Mouse (Mus musculus) intestine, postnatal 0 days (tissue): ENCODE results near the gene Vti1a. TPM values are rescaled to one million over a fixed set of nuclear protein-coding genes. Genes with fewer than 3 reads are reported as not detected.

Experiments
- ATAC-seq: fragments of 200-750 bp; cut with Nextera tagmentation; 2 replicates; pipeline ENCODE4 v1.8.0; 2017; ENCODE audit warnings: mild to moderate bottlenecking, moderate TSS enrichment, moderate library complexity
- H3K27ac ChIP-seq: fragments of 300-500 bp; sonication (generic); 2 replicates; pipeline ENCODE4 v1.5.1; 2014; ENCODE audit warnings: mild to moderate bottlenecking, low read depth, low read length, moderate library complexity
- H3K27me3 ChIP-seq: fragments of 300-500 bp; sonication (generic); replicated peaks from 2 replicates; pipeline ENCODE4 v1.6.1; 2014; ENCODE audit warnings: low read length, mixed read lengths; ENCODE audit not compliant: control insufficient read depth, insufficient read depth
- H3K36me3 ChIP-seq: fragments of 300-500 bp; sonication (generic); 2 replicates; pipeline ENCODE4 v1.6.1; 2014; ENCODE audit warnings: mild to moderate bottlenecking, moderate library complexity; ENCODE audit not compliant: control insufficient read depth, insufficient read depth
- H3K4me1 ChIP-seq: fragments of 300-500 bp; sonication (generic); replicated peaks from 2 replicates; pipeline ENCODE4 v1.6.1; 2014; ENCODE audit warnings: antibody characterized with exemption, low read length, mixed read lengths; ENCODE audit not compliant: control insufficient read depth, insufficient read depth
- H3K4me2 ChIP-seq: fragments of 300-500 bp; sonication (generic); replicated peaks from 2 replicates; pipeline ENCODE4 v1.6.1; 2014; ENCODE audit warnings: low read depth, mild to moderate bottlenecking, moderate library complexity
- H3K4me3 ChIP-seq: fragments of 300-500 bp; sonication (generic); 2 replicates; pipeline ENCODE4 v1.5.1; 2014; ENCODE audit warnings: low read depth, low read length
- H3K9ac ChIP-seq: fragments of 300-500 bp; sonication (generic); 2 replicates; pipeline ENCODE4 v1.6.1; 2014; ENCODE audit warnings: mild to moderate bottlenecking, low read depth, low read length
- H3K9me3 ChIP-seq: fragments of 300-500 bp; sonication (generic); 2 replicates; pipeline ENCODE4 v1.6.1; 2016; ENCODE audit warnings: mixed run types; ENCODE audit not compliant: control insufficient read depth
- CTCF ChIP-seq: sonication (generic); IDR thresholded peaks from 2 replicates; pipeline ENCODE4 v1.5.1; 2016; ENCODE audit warnings: low read depth, mild to moderate bottlenecking, control low read depth, antibody characterized with exemption, moderate library complexity
- WGBS: fragments of 180-500 bp; shearing (Covaris S2); extraction: QIAGEN DNeasy Blood & Tissue Kit; methylation state at CpG from one replicate; pipeline ENCODE4 v1.1.7; 2014; 5-methylcytosine and 5-hydroxymethylcytosine counted together
- polyA plus RNA-seq: library from polyadenylated mRNA; unstranded; fragments of >200 nt; fragmentation: Nextera tagmentation; extraction: Ambion mirVana; gene quantifications from 2 replicates; pipeline ENCODE4 v1.2.1, GENCODE M21; 2015

Vti1a gene
- polyA plus RNA-seq, 1 experiment from 2014 or later, result 21.3 TPM

DNA sequence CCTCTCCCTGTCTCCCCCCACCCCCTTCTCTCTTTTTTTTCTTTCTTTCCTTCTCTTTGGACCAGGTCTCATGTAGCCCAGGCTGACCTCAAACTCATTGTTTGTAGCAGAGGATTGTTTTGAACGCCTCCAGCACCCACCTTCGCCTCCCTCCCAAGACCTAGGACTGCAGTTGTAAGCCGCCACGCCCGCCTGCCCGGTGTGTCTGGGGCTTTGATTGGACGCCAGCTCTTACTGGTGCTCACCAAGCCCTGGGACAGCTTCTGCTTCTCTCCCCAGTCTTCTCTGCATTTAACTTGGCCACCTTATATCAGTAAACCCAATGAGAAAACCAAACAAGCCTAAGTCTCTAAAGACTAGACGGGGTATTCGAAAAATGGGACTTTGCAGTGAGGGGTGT, 238.6 kb downstream of the Vti1a start:
- no peaks in the 10 kb centered on the region for H3K36me3 ChIP-seq
- no peaks in the 10 kb centered on the region for H3K27me3 ChIP-seq
- no peak overlapping the region for H3K4me2 ChIP-seq
- TF ChIP-seq CTCF, result no peak
- ATAC-seq, result no peak
- no peaks in the 10 kb centered on the region; the same call in 1 of the 2 replicates for H3K4me1 ChIP-seq
- H3K4me3 ChIP-seq, result no peak overlapping the region
- no peaks in the 10 kb centered on the region for H3K9me3 ChIP-seq
- H3K27ac ChIP-seq, result no peak overlapping the region
- H3K9ac ChIP-seq, result no peak overlapping the region
- 72% methylated on average over 9 of the region's 9 CpGs for WGBS

DNA sequence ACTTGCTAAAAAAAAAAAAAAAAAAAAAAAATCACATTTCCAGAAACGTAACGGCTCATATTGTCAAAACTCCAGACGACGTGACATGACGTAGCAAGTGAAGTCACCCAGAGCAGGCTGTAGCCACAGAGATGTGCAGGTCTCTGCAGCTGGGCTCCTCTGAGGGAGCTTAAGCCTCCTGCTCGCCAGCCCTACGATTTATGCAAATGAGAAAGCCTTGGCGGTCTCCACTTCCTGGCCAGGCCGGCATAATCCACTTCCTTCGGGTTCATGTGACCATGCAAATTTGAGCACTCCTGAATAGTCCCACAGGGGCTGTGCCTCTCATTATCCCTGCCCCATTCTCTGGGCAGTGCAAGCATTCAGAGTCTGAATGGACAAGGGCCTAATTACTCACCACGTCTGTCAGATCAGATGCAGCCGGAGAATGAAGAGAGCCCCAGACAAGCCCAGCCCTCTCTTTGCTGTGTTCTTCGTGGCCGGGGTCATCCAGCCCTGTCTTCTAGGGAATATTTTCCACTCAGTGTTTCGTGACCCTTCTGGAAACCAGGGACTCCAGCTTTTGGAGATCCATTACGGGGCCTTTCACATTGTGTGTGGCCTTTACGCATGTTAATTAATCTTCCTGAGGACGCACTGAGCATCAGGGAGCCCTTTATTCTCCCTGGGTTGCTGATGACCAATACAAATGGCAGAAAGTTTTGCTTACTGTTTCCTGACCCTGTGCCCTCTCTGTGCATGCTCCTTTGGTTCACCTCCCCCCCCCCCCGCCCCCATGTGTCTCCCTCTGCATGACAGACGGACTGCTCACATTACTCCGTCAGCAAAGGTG, 240.3 kb downstream of the Vti1a start:
- Histone ChIP-seq H3K9ac (no peak overlapping the region), H3K36me3 (no peaks in the 10 kb centered on the region), H3K4me2 (0 out of 2 replicates have a peak overlapping the region, but pooled peaks have one; percentile 4), H3K27me3 (no peaks in the 10 kb centered on the region), H3K4me3 (no peak overlapping the region), H3K9me3 (no peaks in the 10 kb centered on the region), H3K4me1 (no peaks in the 10 kb centered on the region; the same call in 1 of the 2 replicates), H3K27ac (no peak overlapping the region)
- peak; percentile 41; the same call in 1 of the 2 replicates for ATAC-seq
- 44% methylated on average over 21 of the region's 21 CpGs for WGBS
- TF ChIP-seq CTCF, result no peak

DNA sequence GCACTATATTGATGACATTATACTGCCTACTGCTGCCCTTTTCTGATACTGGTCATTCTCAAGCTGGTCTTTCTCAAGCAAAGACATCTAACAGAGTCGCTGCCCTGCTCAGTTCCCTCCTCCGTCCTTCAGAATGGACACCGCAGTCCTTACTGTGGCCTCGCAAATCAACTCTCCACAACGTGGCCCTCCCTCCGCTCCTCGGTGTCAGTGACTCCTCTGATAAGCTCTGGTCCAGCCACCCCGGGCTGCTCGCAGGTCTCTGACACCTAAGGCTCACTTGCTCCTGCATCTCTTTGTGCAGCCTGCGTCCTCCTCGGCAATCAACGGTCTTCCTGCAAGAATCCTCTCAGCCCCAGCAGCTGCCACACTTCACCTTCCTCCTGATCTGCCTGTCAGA, 243.2 kb downstream of the Vti1a start:
- Histone ChIP-seq H3K27me3 (no peaks in the 10 kb centered on the region), H3K4me3 (no peak overlapping the region), H3K27ac (no peak overlapping the region), H3K9ac (no peak overlapping the region), H3K9me3 (no peaks in the 10 kb centered on the region), H3K4me2 (no peak overlapping the region), H3K36me3 (0 out of 2 replicates have a peak, but pooled peaks cover under 1% of the 10 kb centered on the region), H3K4me1 (no peaks in the 10 kb centered on the region; the same call in 1 of the 2 replicates)
- no peak for TF ChIP-seq CTCF
- 76% methylated on average over 12 of the region's 12 CpGs for WGBS
- ATAC-seq, result no peak

DNA sequence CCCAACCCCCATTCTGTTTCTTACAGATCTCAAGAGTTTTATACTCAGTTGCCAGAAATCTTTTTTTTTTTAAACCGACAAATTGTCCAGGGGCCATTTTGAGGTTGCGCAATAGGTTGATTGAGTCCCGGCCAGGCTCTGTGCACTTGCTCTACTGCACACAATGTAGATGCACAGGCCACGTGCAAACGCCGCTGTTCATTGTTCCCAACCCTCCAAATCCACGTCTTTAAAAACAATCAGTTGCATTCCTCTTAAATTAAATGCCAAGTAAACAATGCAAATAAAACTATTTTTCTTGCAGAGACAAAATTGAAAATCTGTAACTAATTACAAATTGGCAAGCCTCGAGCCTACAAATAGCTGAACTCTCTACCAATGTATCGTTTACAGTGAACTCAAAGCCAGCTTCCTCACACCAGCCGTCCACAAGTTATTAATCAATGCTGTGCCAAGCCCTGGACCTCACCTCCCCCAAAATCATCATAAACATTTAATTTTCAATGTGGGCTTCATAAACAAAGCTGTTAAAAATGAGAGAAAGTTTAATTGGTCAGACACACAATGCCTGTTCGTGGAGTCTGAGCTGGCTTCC, 244.1 kb downstream of the Vti1a start:
- 77% methylated on average over 11 of the region's 11 CpGs for WGBS
- no peak overlapping the region for H3K4me2 ChIP-seq
- no peak for TF ChIP-seq CTCF
- H3K9ac ChIP-seq, result no peak overlapping the region
- no peaks in the 10 kb centered on the region for H3K4me1 ChIP-seq
- 0 out of 2 replicates have a peak, but pooled peaks cover 4% of the 10 kb centered on the region for H3K36me3 ChIP-seq
- no peaks in the 10 kb centered on the region for H3K9me3 ChIP-seq
- ATAC-seq, result no peak
- H3K27ac ChIP-seq, result no peak overlapping the region
- H3K27me3 ChIP-seq, result no peaks in the 10 kb centered on the region
- H3K4me3 ChIP-seq, result no peak overlapping the region

DNA sequence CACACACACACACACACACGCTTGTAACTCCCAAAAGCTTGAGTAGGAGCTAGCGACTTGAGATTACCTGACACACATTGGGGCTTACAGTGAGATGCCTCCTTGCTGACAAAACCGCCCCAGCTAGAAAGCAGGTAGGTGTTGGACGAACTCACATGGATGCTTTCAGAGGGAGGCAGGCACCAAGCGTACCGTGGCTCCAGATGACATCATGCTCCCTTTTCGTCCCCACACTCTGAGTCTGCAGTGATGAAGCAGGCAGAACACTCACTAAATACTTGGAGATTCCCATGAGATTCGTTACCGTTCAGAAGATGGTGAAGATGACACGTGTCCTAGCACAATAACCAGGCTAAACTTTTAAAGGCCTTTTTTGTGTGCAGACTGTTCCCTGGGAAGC, 245.4 kb downstream of the Vti1a start:
- H3K27ac ChIP-seq, result no peak overlapping the region
- H3K9ac ChIP-seq, result no peak overlapping the region
- 95% methylated on average over 10 of the region's 10 CpGs for WGBS

DNA sequence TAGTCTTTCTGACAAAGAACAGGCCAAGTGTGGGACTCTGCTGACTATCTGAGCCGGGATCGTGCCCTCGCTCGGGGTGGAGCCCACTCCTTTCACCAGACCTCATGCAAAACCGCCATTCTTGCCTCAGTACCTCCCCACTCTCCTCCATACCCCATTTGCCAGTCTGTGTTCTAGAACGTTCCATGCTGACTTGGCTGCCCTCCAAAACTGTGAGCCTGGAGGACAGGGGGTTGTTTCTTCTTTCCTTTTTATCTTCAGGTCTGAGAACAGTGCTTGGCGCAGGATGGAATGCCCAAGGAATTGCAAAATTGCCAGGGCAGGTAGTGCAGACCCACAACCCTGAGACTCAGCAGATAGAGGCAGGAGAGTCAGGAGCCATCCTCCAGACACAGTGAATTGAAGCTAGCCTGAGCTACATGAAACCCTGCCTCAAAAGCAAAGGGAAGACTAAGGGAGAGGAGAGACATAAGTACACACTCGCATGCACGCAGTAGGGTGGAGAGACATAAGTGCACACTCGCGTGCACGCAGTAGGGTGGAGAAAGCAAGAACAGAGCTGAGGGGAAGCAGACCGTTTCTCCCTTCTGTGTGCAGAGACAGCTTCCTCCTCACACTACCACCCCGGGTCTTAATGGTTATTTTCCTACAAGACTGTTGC, 246.5 kb downstream of the Vti1a start:
- H3K9me3 ChIP-seq, result no peaks in the 10 kb centered on the region
- no peak overlapping the region for H3K9ac ChIP-seq
- H3K4me3 ChIP-seq, result no peak overlapping the region
- H3K4me2 ChIP-seq, result no peak overlapping the region
- 76% methylated on average over 14 of the region's 14 CpGs for WGBS
- ATAC-seq, result no peak
- no peaks in the 10 kb centered on the region for H3K27me3 ChIP-seq
- TF ChIP-seq CTCF, result no peak
- H3K4me1 ChIP-seq, result peaks cover 3% of the 10 kb centered on the region; the same call in 1 of the 2 replicates
- H3K27ac ChIP-seq, result no peak overlapping the region
- H3K36me3 ChIP-seq, result 0 out of 2 replicates have a peak, but pooled peaks cover 4% of the 10 kb centered on the region

More for the DNA sequence above, 245.4 kb downstream of the Vti1a start:
- Histone ChIP-seq H3K4me2 (no peak overlapping the region), H3K4me3 (no peak overlapping the region), H3K27me3 (no peaks in the 10 kb centered on the region), H3K36me3 (0 out of 2 replicates have a peak, but pooled peaks cover 4% of the 10 kb centered on the region), H3K4me1 (peaks cover 3% of the 10 kb centered on the region; the same call in 1 of the 2 replicates), H3K9me3 (no peaks in the 10 kb centered on the region)
- ATAC-seq, result no peak
- TF ChIP-seq CTCF, result no peak
